Mouse (Mus musculus) neural tube, embryonic 15.5 days (tissue): Measurements from ENCODE around the gene Treh. TPM values are rescaled to one million over a fixed set of nuclear protein-coding genes. Genes with fewer than 3 reads are reported as not detected.
"Not testable (repeated sequence)": the region's sequence is repeated elsewhere in the genome, so short reads cannot be mapped to it uniquely, and the experiment has no call there.

ENCODE experiments used
- ATAC-seq: fragments of 200-750 bp; cut with Nextera tagmentation; 2 replicates; pipeline ENCODE4 v1.8.0; 2017; ENCODE audit warnings: mild to moderate bottlenecking, moderate TSS enrichment, moderate library complexity; ENCODE audit not compliant: low FRiP score
- H3K27ac ChIP-seq: fragments of 300-500 bp; sonication (generic); replicated peaks from 2 replicates; pipeline ENCODE4 v1.5.1; 2015; ENCODE audit warnings: mild to moderate bottlenecking, inconsistent platforms
- H3K27me3 ChIP-seq: fragments of 300-500 bp; sonication (generic); replicated peaks from 2 replicates; pipeline ENCODE4 v1.6.1; 2015; ENCODE audit warnings: inconsistent platforms
- H3K36me3 ChIP-seq: fragments of 300-500 bp; sonication (generic); 2 replicates; pipeline ENCODE4 v1.6.1; 2015; ENCODE audit warnings: inconsistent platforms
- H3K4me1 ChIP-seq: fragments of 300-500 bp; sonication (generic); 2 replicates; pipeline ENCODE4 v1.6.1; 2015; ENCODE audit warnings: inconsistent platforms
- H3K4me2 ChIP-seq: fragments of 300-500 bp; sonication (generic); 2 replicates; pipeline ENCODE4 v1.6.1; 2015; ENCODE audit warnings: inconsistent platforms, mild to moderate bottlenecking, moderate library complexity
- H3K4me3 ChIP-seq: fragments of 300-500 bp; sonication (generic); replicated peaks from 2 replicates; pipeline ENCODE4 v1.5.1; 2015; ENCODE audit warnings: mild to moderate bottlenecking, inconsistent platforms
- H3K9ac ChIP-seq: fragments of 300-500 bp; sonication (generic); replicated peaks from 2 replicates; pipeline ENCODE4 v1.6.1; 2015; ENCODE audit warnings: mild to moderate bottlenecking, inconsistent platforms
- H3K9me3 ChIP-seq: fragments of 300-500 bp; sonication (generic); replicated peaks from 2 replicates; pipeline ENCODE4 v1.6.1; 2016; ENCODE audit warnings: inconsistent platforms
- WGBS: fragments of 180-500 bp; shearing (Covaris S2); methylation state at CpG from one replicate; pipeline ENCODE4 v1.1.7; 2015; ENCODE audit warnings: mixed read lengths; 5-methylcytosine and 5-hydroxymethylcytosine counted together
- polyA plus RNA-seq: library from polyadenylated mRNA; unstranded; fragments of >200 nt; fragmentation: Nextera tagmentation; extraction: Ambion mirVana; gene quantifications from 2 replicates; pipeline ENCODE4 v1.2.1, GENCODE M21; 2015

The Treh gene
- polyA plus RNA-seq = not detected in 2 replicates

DNA sequence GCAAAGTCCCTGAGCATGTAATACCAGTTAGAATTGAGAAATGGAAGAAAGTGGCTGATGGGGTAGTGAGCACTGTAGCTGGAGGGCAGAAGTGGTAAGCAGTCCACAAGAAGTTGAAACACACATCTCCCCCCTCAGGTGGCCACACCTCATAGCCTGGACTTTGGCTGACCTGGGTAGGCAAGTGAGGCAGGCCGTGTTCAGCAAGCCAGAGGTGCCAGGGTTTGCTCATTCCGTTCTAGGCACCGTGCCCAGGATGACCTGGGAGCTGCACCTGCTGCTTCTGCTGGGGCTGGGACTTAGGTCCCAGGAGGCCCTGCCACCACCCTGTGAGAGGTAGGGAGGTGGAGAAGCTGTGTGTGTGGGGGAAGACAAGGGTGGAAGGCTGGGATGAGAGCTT is at the start of gene Treh:
TSS of gene Treh (plus strand) at position 229 of the 400 bp plus-strand sequence.
- no peak within 1 kb of the TSS for H3K4me2 ChIP-seq
- H3K4me3 ChIP-seq = no peak within 1 kb of the TSS
- no peaks in the 10 kb centered on the region for H3K36me3 ChIP-seq
- 97% methylated on average over 3 of the region's 3 CpGs for WGBS
- no peaks in the 10 kb centered on the region for H3K27me3 ChIP-seq
- no peaks in the 10 kb centered on the region for H3K4me1 ChIP-seq
- no peak within 1 kb of the TSS for H3K27ac ChIP-seq
- no peak for ATAC-seq
- no peaks in the 10 kb centered on the region for H3K9me3 ChIP-seq
- no peak within 1 kb of the TSS for H3K9ac ChIP-seq

DNA sequence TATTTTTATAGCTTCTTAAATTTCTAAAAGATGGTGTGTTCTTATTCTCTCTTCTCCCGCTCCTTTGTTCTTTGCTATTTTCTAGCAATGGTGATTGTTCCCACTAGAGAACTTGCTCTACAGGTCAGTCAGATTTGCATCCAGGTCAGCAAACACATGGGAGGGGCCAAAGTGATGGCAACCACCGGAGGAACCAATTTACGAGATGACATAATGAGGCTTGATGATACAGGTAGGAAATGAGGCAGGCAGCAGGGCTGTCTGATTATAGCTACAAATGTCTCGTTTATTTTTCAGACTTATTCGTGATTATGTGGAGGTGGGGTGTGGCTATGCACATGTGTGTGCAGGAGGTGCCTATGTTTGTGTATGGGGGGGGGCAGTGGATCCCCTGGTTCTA is 48.6 kb upstream of the Treh start:
- 78% methylated on average over 5 of the region's 5 CpGs for WGBS
- H3K4me1 ChIP-seq = no peaks in the 10 kb centered on the region
- peaks cover 70% of the 10 kb centered on the region for H3K36me3 ChIP-seq
- no peak overlapping the region for H3K27ac ChIP-seq
- H3K4me3 ChIP-seq = no peak overlapping the region
- H3K9ac ChIP-seq = no peak overlapping the region
- no peaks in the 10 kb centered on the region for H3K9me3 ChIP-seq
- H3K4me2 ChIP-seq = no peak overlapping the region
- no peak for ATAC-seq
- H3K27me3 ChIP-seq = no peaks in the 10 kb centered on the region

DNA sequence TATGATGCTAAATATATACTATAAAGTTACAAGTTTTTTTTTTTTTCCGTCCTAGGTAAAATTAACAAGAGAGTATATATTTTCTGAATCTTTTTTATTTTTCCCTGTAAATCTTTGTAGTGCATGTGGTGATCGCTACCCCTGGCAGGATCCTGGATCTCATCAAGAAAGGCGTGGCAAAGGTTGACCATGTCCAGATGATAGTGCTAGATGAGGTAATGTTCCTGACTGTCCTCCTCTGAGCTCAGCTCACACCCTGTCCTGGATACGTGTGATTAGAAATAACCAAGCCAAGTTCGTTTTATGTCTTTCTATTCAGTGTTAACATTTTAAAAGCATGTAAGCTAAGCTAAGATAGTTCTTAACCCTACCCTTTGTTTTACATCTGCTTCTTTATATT is 46.8 kb upstream of the Treh start:
- Histone ChIP-seq H3K4me1 (no peaks in the 10 kb centered on the region), H3K27me3 (no peaks in the 10 kb centered on the region), H3K36me3 (peaks cover 77% of the 10 kb centered on the region), H3K9ac (no peak overlapping the region), H3K4me3 (no peak overlapping the region), H3K27ac (no peak overlapping the region), H3K4me2 (no peak overlapping the region), H3K9me3 (no peaks in the 10 kb centered on the region)
- WGBS = 91% methylated on average over 5 of the region's 5 CpGs
- no peak for ATAC-seq

DNA sequence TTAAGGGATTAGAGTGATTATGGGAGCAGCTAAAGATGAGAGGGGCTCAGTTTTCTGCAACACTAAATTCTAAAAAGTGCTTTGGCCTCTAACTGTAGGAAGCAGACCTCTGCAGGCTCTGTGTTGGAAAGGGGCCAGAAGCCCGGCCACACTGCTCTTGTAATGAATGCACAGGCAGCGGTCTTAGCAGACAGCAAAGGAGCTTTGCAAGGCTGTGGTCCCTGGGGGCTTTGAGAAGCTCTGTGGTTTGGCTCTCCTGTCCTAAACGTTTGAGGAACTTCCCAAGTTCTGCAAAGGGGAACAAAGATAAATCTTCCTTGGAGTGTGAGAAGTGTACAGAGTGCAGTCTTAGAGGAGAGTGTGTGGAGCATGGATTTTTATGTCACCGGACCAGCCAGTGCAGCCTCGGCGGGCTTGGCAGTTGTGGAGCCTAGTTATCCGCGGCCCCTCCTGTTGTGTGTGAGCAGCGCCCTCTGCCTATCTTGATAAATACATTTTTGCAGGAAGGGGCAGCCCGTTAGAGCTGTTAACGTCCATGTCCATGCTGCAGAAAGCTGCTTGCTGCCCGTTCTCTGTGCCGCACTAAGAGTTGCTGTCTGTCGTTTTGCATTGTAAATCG is 35.4 kb upstream of the Treh start:
- Histone ChIP-seq H3K27me3 (no peaks in the 10 kb centered on the region), H3K9me3 (no peaks in the 10 kb centered on the region), H3K4me2 (no peak overlapping the region), H3K4me3 (no peak overlapping the region), H3K9ac (no peak overlapping the region), H3K36me3 (peaks cover 57% of the 10 kb centered on the region), H3K27ac (peak overlapping the region; percentile 33; the same call in 1 of the 2 replicates), H3K4me1 (no peaks in the 10 kb centered on the region)
- no peak for ATAC-seq
- WGBS = 70% methylated on average over 15 of the region's 15 CpGs

DNA sequence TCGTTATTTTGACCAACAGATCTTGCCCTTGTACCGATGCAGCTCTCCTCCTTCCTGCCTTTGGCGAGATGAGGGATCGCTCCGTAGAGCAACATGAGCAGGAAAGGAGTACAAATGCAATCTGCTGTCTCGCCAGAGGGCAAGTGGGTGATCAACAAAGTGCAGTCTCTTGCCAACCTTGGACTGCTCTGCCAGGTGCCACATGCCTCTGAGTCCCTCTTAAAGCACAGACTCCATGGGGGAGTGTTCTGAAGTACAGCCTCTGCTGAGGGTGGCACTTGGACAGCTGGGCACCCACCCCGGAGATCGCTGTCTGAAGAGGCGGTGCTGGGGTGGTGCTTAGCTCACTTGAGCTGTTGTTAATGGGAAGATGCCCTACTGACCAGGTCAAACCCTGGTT is 34.3 kb upstream of the Treh start:
- ATAC-seq, H3K4me1 ChIP-seq, H3K9ac ChIP-seq, H3K27me3 ChIP-seq, H3K4me2 ChIP-seq, H3K9me3 ChIP-seq, H3K4me3 ChIP-seq, H3K27ac ChIP-seq: not testable (repeated sequence)
- WGBS = 95% methylated on average over 9 of the region's 9 CpGs
- H3K36me3 ChIP-seq = peaks cover 50% of the 10 kb centered on the region

DNA sequence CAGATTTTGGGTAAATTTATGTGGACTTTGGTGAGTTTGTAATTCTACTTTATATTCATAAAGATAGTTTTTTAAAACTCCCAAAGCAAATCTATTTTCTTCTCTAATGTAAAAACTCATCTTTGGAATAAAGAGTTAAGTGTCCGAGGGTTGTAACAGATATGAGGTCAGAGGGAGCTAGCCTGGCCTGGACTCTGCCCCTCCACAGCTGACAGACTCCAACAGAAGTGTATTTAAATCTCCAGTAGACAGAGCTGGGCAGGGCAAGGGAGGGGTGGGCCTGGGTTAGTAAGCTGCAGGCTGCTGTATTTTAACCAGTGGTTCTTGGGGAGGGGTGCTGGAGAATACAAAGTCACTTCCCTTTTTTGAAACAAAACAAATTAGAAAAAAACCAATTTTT is 33.0 kb upstream of the Treh start:
- 93% methylated on average over 1 of the region's 1 CpGs for WGBS
- H3K27me3 ChIP-seq, H3K9ac ChIP-seq, ATAC-seq, H3K4me1 ChIP-seq, H3K9me3 ChIP-seq, H3K4me2 ChIP-seq, H3K27ac ChIP-seq, H3K4me3 ChIP-seq: not testable (repeated sequence)
- H3K36me3 ChIP-seq = peaks cover 37% of the 10 kb centered on the region

DNA sequence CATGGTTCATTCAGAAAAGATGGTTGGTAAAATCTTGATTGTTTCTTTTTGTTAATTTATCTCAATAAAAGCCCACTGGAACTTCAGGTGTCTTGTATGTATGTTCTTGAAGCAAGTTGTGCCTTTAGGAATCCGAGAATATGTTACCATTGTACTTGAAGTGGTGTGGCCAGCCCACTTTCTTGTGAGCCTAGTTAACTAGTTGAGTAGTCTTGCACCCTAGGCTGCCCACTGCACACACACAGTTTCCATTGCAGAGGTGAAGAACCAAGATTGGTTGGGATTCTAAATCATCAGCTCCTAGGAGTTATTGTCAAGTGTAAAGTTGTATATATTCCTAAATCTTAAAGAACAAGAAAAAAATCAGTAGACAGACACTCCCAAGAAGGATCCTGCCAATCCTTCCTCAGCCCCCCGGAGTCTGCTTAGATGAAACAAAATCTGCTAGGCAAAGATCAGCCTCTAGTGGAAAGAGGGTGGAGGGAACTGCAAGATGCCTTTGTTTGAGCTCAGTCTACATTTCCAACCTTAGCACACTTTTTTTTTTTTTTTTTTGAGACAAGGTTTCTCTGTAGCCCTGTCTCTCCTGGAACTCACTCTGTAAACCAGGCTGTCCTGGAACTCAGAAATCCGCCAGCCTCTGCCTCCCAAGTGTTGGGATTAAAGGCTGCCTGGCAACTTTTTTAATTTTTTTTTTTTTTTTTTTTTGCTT is 32.2 kb upstream of the Treh start:
- Histone ChIP-seq H3K36me3 (peaks cover 29% of the 10 kb centered on the region), H3K4me3 (no peak overlapping the region), H3K27ac (no peak overlapping the region), H3K4me2 (no peak overlapping the region), H3K9me3 (no peaks in the 10 kb centered on the region), H3K27me3 (no peaks in the 10 kb centered on the region), H3K4me1 (no peaks in the 10 kb centered on the region), H3K9ac (no peak overlapping the region)
- ATAC-seq = no peak
- WGBS = 96% methylated on average over 3 of the region's 3 CpGs

DNA sequence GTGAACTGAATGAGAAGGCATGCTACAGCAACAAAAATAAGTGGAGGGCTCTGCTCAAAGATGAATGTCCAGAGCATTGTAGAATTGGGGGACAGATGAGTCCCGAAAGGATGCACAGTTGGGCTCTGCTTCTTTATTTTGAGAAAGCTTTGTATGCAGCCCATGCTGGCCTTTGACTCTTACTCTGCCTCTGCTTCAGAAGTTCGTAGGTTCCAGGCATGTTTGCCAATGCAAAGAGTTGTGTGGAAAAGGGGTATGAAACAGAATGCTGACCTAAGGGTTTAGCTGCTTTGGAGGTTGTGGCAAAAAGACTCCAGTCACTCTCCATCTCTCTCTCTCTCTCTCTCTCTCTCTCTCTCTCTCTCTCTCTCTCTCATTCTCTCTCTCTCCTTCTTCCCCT is 31.4 kb upstream of the Treh start:
- no peak for ATAC-seq
- Histone ChIP-seq H3K9ac (no peak overlapping the region), H3K36me3 (peaks cover 21% of the 10 kb centered on the region), H3K27me3 (no peaks in the 10 kb centered on the region), H3K4me3 (no peak overlapping the region), H3K27ac (no peak overlapping the region), H3K4me1 (no peaks in the 10 kb centered on the region), H3K9me3 (no peaks in the 10 kb centered on the region), H3K4me2 (no peak overlapping the region)
- 91% methylated on average over 2 of the region's 2 CpGs for WGBS

DNA sequence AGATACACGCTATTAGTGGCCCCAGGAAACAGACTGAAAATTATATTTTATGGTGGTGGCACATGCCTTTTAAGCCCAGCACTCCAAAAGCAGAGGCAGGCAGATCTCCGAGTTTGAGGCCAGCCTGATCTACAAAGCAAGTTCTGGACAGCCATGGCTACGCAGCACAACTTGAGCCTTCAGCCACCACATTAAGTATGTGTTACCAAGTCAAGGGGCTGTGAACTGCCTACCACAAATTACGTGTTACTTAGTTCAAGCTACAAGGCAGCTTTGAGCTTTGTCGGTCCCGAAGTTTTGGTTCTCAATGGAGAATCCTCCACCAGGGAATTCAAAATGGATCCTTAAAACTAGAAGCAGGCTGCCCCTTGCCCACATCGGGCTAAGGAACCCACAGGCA is 29.9 kb upstream of the Treh start:
- Histone ChIP-seq H3K4me1 (no peaks in the 10 kb centered on the region), H3K4me3 (no peak overlapping the region), H3K4me2 (no peak overlapping the region), H3K36me3 (peaks cover 8% of the 10 kb centered on the region), H3K9me3 (no peaks in the 10 kb centered on the region), H3K27me3 (no peaks in the 10 kb centered on the region), H3K9ac (no peak overlapping the region), H3K27ac (no peak overlapping the region)
- ATAC-seq = no peak
- 96% methylated on average over 7 of the region's 7 CpGs for WGBS

DNA sequence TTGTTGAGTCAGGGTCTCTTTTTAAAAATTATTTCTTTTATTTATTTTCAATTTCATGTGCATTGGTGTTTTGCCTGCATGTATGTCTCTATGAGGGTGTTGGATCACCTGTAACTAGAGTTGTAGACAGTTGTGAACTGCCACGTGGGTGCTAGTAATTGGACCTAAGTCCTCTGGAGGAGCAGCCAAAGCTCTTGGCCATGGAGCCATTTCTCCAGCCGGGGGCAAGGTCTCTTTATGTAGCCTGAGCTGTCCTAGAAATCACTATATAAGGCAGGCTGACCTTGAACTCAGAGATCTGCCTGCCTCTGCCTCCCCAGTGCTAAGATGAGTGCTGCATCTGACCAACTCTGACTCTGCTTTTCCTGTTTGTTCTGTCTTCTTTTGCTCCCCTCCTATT is 28.8 kb upstream of the Treh start:
- no peaks in the 10 kb centered on the region for H3K9me3 ChIP-seq
- no peak overlapping the region for H3K27ac ChIP-seq
- no peak overlapping the region for H3K9ac ChIP-seq
- H3K4me2 ChIP-seq = no peak overlapping the region
- H3K36me3 ChIP-seq = no peaks in the 10 kb centered on the region
- no peaks in the 10 kb centered on the region for H3K27me3 ChIP-seq
- ATAC-seq = no peak
- H3K4me3 ChIP-seq = no peak overlapping the region
- no peaks in the 10 kb centered on the region for H3K4me1 ChIP-seq
- 90% methylated on average over 2 of the region's 2 CpGs for WGBS

DNA sequence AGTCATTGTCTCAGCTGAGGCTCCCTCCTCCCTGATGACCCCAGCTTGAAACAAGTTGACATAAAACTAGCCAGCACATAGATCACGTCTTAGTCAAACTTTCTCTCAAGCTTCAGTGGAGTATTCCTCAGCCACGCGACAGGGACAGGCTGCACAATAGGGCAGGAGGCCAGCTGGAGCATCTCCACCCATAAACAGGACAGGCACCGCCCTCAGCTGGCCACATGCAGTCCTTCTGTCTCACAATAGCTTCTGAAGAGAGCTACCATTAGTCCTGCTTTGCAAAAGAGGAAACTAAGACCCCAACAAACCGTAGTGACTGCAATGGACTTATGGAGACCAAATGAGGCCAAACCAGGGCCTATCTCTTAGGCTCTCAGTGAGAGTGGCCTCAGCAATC is 27.6 kb upstream of the Treh start:
- H3K4me3 ChIP-seq = no peak overlapping the region

DNA sequence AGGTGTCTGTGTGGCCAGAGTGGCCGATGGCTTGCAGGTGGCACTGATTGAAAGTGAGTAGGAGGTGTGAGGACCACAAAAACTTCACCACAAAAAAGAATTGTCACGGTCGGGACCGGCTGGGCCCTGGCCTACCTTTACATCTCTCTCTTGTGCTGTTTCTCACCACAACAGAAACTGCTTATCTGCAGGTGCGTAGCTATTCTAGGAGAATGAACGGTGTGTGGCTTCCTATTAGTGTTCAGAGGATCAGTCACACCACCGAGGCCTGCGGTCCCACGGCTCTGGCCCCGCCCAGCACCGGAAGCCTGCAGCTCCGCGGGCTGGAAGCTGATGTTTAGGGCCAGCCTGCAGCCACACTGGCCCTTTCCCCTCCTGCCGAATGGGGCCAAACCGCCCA is 27.1 kb upstream of the Treh start:
- Histone ChIP-seq H3K4me1 (no peaks in the 10 kb centered on the region), H3K4me3 (no peak overlapping the region), H3K27ac (no peak overlapping the region), H3K9ac (no peak overlapping the region), H3K36me3 (no peaks in the 10 kb centered on the region), H3K4me2 (no peak overlapping the region), H3K27me3 (no peaks in the 10 kb centered on the region), H3K9me3 (no peaks in the 10 kb centered on the region)
- no peak for ATAC-seq
- 71% methylated on average over 15 of the region's 15 CpGs for WGBS

More for the DNA sequence above, 27.6 kb upstream of the Treh start:
- Histone ChIP-seq H3K4me1 (no peaks in the 10 kb centered on the region), H3K27ac (no peak overlapping the region), H3K27me3 (no peaks in the 10 kb centered on the region), H3K36me3 (no peaks in the 10 kb centered on the region), H3K4me2 (no peak overlapping the region), H3K9ac (no peak overlapping the region), H3K9me3 (no peaks in the 10 kb centered on the region)
- WGBS = 47% methylated on average over 5 of the region's 5 CpGs
- ATAC-seq = no peak
